Mouse (Mus musculus) brain, embryonic 14.5 days (tissue): ENCODE data around the gene Nob1.

Experiments
- CTCF ChIP-seq: fragments of 200-500 bp; IDR thresholded peaks from 2 replicates; pipeline ENCODE4 v1.5.1; 2012; ENCODE audit warnings: inconsistent platforms, mild to moderate bottlenecking, moderate library complexity, borderline replicate concordance; ENCODE audit not compliant: insufficient read depth, insufficient read length; ENCODE audit errors: extremely low read depth
- POLR2A ChIP-seq: fragments of 200-500 bp; IDR thresholded peaks from 2 replicates; pipeline ENCODE4 v1.6.1; 2012; ENCODE audit warnings: mild to moderate bottlenecking, inconsistent platforms, borderline replicate concordance; ENCODE audit not compliant: poor library complexity, insufficient read depth, insufficient read length, severe bottlenecking; ENCODE audit errors: extremely low read depth

- TF ChIP-seq CTCF (no peak), POLR2A (no peak)
Observed at GRCm38 (mm10) chr8:107468811-107469302, 44.0 kb upstream of the Nob1 start.
